Mouse (Mus musculus) hindbrain, embryonic 12.5 days (tissue): ENCODE data around the gene Zfp526. TPM values are rescaled to one million over a fixed set of nuclear protein-coding genes. Genes with fewer than 3 reads are reported as not detected.

Experiments used
- ATAC-seq: fragments of 200-750 bp; cut with Nextera tagmentation; 2 replicates; pipeline ENCODE4 v1.8.0; 2017; ENCODE audit warnings: moderate TSS enrichment; ENCODE audit not compliant: low FRiP score
- H3K27ac ChIP-seq: fragments of 300-500 bp; sonication (generic); 2 replicates; pipeline ENCODE4 v1.5.1; 2016; ENCODE audit warnings: mild to moderate bottlenecking
- H3K27me3 ChIP-seq: fragments of 300-500 bp; sonication (generic); 2 replicates; pipeline ENCODE4 v1.6.1; 2016; ENCODE audit warnings: mild to moderate bottlenecking
- H3K36me3 ChIP-seq: fragments of 300-500 bp; sonication (generic); 2 replicates; pipeline ENCODE4 v1.6.1; 2016; ENCODE audit warnings: mild to moderate bottlenecking
- H3K4me1 ChIP-seq: fragments of 300-500 bp; sonication (generic); 2 replicates; pipeline ENCODE4 v1.6.1; 2016
- H3K4me2 ChIP-seq: fragments of 300-500 bp; sonication (generic); replicated peaks from 2 replicates; pipeline ENCODE4 v1.6.1; 2016; ENCODE audit warnings: mild to moderate bottlenecking
- H3K4me3 ChIP-seq: fragments of 300-500 bp; sonication (generic); 2 replicates; pipeline ENCODE4 v1.5.1; 2016; ENCODE audit warnings: mild to moderate bottlenecking
- H3K9ac ChIP-seq: fragments of 300-500 bp; sonication (generic); 2 replicates; pipeline ENCODE4 v1.6.1; 2016; ENCODE audit warnings: mild to moderate bottlenecking, moderate library complexity
- H3K9me3 ChIP-seq: fragments of 300-500 bp; sonication (generic); replicated peaks from 2 replicates; pipeline ENCODE4 v1.6.1; 2016; ENCODE audit warnings: mild to moderate bottlenecking
- WGBS: fragments of 180-500 bp; shearing (Covaris S2); methylation state at CpG from one replicate; pipeline ENCODE4 v1.1.7; 2016; 5-methylcytosine and 5-hydroxymethylcytosine counted together
- polyA plus RNA-seq: library from polyadenylated mRNA; unstranded; fragments of >200 nt; fragmentation: Nextera tagmentation; extraction: Ambion mirVana; gene quantifications from 2 replicates; pipeline ENCODE4 v1.2.1, GENCODE M21; 2016

Gene Zfp526
- polyA plus RNA-seq, 1 experiment from 2014 or later, result 2.3 TPM

DNA sequence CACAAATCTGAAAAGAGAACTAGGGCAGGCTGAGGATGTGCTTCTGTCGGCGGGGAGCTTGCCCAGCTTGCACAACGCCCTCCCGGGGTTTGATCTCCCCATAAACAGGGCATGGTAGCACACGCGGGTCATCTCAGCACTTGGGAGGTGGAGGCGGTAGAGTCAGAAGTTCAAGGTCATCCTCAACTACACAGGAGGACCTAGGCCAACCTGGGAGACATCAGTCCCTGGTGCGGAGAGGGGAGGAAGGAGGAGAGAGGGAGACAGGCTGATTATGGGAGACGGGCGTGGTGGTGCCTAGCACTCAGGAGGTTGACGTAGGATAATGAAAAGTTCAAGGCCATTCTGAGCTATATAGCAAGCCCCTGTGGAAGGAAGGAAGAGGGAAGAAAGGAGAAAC is 30.4 kb upstream of the Zfp526 start:
- Histone ChIP-seq H3K4me3 (no peak overlapping the region), H3K9ac (no peak overlapping the region), H3K36me3 (no peaks in the 10 kb centered on the region), H3K27ac (no peak overlapping the region), H3K4me1 (no peaks in the 10 kb centered on the region), H3K27me3 (peaks cover 2% of the 10 kb centered on the region; the same call in 1 of the 2 replicates), H3K9me3 (no peaks in the 10 kb centered on the region), H3K4me2 (no peak overlapping the region)
- ATAC-seq, result no peak
- 84% methylated on average over 11 of the region's 11 CpGs for WGBS

DNA sequence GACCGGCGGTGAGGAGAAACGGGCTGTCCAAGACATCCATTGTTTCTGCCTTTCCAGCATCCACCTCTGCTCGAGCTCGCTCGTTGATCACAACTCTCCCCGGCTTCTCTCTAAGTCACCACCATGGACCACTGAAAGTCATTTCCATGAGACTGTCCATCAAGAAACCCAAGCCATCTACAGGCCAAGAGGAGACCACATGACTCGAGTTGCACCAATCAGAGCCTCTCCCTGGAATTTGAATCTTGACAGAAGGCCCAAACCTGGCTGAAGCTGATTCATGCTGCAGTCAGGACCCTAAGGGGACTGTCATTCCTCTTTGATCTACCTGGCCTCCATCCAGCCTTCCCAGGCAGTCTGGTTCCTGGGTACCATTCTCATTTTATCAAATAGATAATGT is 29.1 kb upstream of the Zfp526 start:
- 77% methylated on average over 8 of the region's 8 CpGs for WGBS
- H3K9me3 ChIP-seq, result no peaks in the 10 kb centered on the region
- no peak overlapping the region for H3K4me2 ChIP-seq
- no peaks in the 10 kb centered on the region for H3K4me1 ChIP-seq
- H3K27me3 ChIP-seq, result 0 out of 2 replicates have a peak, but pooled peaks cover 2% of the 10 kb centered on the region
- H3K4me3 ChIP-seq, result no peak overlapping the region
- H3K27ac ChIP-seq, result no peak overlapping the region
- H3K9ac ChIP-seq, result no peak overlapping the region
- no peaks in the 10 kb centered on the region for H3K36me3 ChIP-seq
- no peak for ATAC-seq

DNA sequence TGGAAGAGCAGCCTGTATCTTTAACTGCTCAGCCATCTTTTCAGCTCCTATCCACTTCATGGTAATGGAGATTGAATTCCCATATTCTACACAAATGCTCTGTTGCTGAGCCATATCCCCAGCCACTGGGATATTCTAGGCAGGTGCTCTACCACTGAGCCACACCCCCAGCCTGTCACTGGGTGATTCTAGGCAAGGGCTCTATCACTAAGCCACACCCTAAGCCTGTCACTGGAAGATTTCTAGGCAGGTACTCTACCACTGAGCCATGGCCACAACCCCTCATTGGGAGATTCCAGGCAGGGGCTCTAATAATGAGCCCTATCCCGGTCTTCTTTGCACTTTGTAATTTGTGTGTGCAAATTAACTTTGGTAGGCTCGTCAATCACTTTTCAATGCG is 26.1 kb upstream of the Zfp526 start:
- WGBS, result 79% methylated on average over 3 of the region's 3 CpGs
- ATAC-seq, result no peak
- Histone ChIP-seq H3K4me2 (no peak overlapping the region), H3K4me3 (no peak overlapping the region), H3K27ac (no peak overlapping the region), H3K4me1 (no peaks in the 10 kb centered on the region), H3K9me3 (no peaks in the 10 kb centered on the region), H3K36me3 (no peaks in the 10 kb centered on the region), H3K27me3 (no peaks in the 10 kb centered on the region), H3K9ac (no peak overlapping the region)

DNA sequence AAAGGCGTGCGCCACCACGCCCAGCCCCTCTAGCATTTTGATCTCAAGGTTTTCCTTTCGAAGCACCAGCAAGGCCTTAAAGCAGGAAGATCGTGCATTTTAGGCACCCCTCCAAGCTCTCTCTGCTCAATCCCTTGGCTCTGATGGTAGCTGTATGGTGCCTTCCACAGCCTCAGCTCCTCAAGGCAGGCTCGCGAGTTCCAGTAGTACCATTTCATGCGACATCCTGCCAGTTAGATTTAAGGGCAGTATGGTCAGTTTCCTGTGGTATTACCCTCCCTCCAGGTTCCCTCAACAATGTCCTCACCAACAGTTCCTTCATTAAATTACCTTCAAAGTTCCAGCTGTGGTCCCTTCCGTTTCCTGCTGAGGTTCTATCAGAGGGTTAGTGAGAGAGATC is 25.1 kb upstream of the Zfp526 start:
- no peaks in the 10 kb centered on the region for H3K27me3 ChIP-seq
- H3K4me3 ChIP-seq, result no peak overlapping the region
- ATAC-seq, result no peak
- no peak overlapping the region for H3K27ac ChIP-seq
- H3K4me2 ChIP-seq, result no peak overlapping the region
- no peaks in the 10 kb centered on the region for H3K9me3 ChIP-seq
- 88% methylated on average over 9 of the region's 9 CpGs for WGBS
- no peaks in the 10 kb centered on the region for H3K4me1 ChIP-seq
- H3K9ac ChIP-seq, result no peak overlapping the region
- no peaks in the 10 kb centered on the region for H3K36me3 ChIP-seq

DNA sequence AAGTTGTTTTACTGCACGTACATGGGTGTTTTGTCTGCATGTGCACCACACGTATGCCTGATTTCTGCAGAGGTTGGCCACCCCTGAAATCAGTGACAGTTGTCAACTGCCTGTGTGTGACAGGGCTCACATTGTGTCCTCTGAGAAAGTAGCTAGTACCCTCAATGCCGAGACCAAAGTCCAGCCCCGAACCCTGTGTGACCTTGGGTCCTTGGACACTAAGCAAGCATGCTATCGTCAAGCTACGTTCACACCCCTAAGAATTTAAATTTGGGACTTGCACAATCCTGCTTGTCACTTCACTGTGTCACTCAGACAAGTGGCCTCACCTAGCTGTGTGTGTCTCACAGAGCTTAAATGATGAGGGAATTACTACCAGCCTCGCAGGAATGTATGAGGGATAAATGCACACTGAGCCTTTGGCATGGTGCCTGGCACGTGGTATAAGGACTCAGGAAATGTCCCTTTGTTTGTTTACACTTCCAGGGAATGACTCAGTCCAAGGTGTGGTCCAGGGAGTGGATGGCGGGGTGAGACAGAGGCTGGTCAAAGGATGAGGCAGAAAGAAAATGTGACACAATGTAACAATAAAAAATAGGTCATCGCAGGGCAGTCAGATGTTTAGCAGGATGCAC is 23.7 kb upstream of the Zfp526 start:
- no peak for ATAC-seq
- Histone ChIP-seq H3K4me3 (no peak overlapping the region), H3K27ac (no peak overlapping the region), H3K27me3 (no peaks in the 10 kb centered on the region), H3K9ac (no peak overlapping the region), H3K4me1 (no peaks in the 10 kb centered on the region), H3K9me3 (no peaks in the 10 kb centered on the region), H3K4me2 (no peak overlapping the region), H3K36me3 (peaks cover 7% of the 10 kb centered on the region)
- WGBS, result 70% methylated on average over 10 of the region's 10 CpGs

DNA sequence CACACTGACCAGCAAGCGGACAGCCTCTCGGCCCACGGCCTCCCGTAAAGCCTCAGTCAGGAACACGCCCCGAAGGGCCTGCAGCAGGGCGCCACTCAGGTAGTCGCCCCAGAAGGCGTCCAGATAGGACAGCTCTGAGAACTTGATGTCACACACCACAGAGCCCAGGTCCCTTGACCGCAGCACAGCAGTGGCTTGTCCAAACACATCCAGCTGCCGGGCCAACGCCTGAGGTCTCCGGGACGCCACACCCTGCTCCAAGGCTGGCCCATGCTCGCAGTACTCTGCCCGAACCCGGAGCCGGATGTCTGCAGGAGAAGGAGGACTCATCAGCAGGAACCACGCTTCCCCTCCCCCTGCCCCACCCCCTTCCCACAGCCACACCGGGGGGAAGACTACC is 17.6 kb upstream of the Zfp526 start:
- Histone ChIP-seq H3K4me3 (no peak overlapping the region), H3K27ac (no peak overlapping the region), H3K27me3 (no peaks in the 10 kb centered on the region), H3K9ac (no peak overlapping the region), H3K9me3 (no peaks in the 10 kb centered on the region), H3K4me1 (no peaks in the 10 kb centered on the region), H3K36me3 (peaks cover 38% of the 10 kb centered on the region), H3K4me2 (no peak overlapping the region)
- ATAC-seq, result no peak
- WGBS, result 92% methylated on average over 20 of the region's 20 CpGs

DNA sequence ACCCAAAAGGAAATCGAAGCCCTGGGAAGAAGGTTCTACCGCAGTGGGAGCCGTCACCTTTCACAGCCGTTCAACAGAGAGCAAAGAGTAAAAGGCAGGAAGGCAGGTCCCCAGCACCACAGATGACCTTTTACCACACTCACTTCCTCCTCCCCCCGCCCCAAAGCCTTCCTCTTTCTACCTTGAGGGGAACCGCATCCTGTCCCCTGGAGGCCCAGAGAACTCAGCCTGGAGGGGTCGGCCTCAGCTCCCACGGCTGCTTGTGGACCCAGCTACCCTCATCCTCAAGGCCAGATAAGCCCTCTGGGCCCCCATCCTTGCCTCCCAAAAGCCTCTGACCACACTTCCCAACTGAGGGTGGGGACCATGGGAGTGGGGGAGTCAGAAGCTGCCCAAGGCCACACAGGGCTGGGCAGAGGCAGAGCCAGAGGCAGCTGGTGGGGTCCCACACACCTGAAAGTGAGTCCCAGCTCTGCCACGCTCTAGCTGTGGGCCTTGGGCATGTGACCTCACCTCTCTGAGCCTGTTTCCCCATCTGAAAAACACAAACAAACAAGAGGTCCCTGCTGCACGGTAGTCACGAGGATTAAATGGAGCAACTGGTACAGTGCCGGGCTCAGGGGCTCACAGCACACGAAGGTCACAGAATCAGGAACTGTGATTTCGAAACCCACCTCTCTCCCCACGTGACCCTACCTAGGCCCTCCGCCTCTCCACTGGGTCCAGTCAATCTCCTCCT is 15.7 kb upstream of the Zfp526 start:
- Histone ChIP-seq H3K27me3 (no peaks in the 10 kb centered on the region), H3K4me3 (no peak overlapping the region), H3K4me1 (no peaks in the 10 kb centered on the region), H3K27ac (no peak overlapping the region), H3K4me2 (no peak overlapping the region), H3K9ac (no peak overlapping the region), H3K36me3 (peaks cover 55% of the 10 kb centered on the region), H3K9me3 (no peaks in the 10 kb centered on the region)
- no peak for ATAC-seq
- WGBS, result 85% methylated on average over 16 of the region's 16 CpGs

DNA sequence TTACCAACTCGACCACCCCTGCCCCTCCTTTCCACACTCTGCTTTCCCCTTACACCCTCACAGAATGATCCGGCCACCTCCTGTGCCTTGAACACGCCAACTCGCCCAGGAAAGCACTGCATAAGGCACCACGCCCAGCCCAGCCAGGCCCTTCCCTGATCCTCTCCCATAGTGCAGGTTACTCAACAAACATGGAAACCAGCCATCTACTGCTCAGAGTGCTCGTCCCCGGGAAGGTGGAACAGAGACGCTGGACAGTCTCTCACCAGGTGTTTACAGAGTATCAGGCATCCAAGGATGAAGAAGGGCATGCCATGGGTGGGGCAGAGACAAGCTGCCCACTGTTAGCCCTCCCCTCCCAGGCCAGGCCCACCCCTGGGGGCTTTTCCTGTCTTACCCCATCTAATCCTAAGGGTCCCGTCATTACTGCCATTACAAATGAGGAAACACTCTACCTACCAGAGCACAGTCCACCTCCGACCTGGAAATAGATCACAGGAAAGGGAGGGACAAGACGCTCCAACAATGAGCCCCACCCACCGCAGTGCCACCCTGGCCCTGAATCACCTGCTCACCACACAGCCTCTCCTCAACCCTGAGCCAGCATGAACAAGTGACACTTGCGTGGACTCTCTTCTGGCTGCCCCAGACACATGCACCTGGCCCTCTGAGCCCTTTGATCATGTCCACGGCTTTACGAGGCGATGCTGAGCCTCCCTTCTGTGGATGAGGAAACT is 15.0 kb upstream of the Zfp526 start:
- Histone ChIP-seq H3K27ac (no peak overlapping the region), H3K4me1 (no peaks in the 10 kb centered on the region), H3K4me3 (no peak overlapping the region), H3K4me2 (no peak overlapping the region), H3K9ac (no peak overlapping the region), H3K9me3 (no peaks in the 10 kb centered on the region), H3K27me3 (no peaks in the 10 kb centered on the region), H3K36me3 (peaks cover 62% of the 10 kb centered on the region)
- ATAC-seq, result no peak
- 92% methylated on average over 16 of the region's 16 CpGs for WGBS

DNA sequence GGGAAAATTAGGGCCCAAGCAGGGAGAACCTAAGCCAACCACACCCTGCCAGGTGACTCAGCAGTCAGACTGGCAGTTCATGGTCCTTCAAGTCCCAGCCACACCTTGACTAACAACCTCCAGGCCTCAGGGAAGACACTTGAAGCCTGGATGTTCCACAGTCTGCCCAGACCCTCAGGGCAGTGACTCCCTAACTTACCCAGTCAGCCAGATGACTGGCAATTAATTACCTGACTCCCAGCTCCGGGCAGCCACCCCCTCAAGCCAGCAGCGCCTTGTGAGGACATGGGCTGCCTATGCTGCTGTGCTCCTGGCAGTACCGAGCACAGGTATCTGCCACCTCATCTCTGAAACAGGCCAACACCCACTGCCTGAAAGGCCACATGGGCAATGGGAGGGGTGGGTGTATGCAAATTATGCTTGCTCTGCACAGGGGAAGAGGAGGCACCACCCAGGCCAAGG is 12.0 kb upstream of the Zfp526 start:
- H3K4me1 ChIP-seq, result no peaks in the 10 kb centered on the region
- H3K9ac ChIP-seq, result no peak overlapping the region
- H3K27ac ChIP-seq, result no peak overlapping the region
- no peak overlapping the region for H3K4me3 ChIP-seq
- no peak overlapping the region for H3K4me2 ChIP-seq
- H3K27me3 ChIP-seq, result no peaks in the 10 kb centered on the region
- no peaks in the 10 kb centered on the region for H3K9me3 ChIP-seq
- H3K36me3 ChIP-seq, result peaks cover 50% of the 10 kb centered on the region
- 69% methylated on average over 3 of the region's 3 CpGs for WGBS
- ATAC-seq, result no peak

DNA sequence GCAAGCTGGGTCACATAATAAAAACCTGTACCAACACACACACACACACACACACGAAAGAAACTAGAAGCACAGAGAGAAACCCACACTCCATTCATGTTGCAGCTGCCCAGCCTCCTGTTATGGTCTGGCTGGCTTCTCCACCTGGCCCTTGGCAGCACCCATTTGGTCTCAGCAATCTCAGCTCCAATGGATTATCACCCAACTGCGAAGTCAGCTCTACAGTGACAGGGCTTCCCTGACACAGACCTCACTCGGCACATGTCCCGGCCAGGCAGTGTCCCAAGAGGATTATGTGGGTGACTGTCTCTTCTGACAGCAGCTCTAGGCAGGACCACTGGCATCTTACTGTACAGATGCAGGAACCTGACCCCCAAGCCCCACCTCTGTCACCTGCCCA is 10.7 kb upstream of the Zfp526 start:
- Histone ChIP-seq H3K9me3 (no peaks in the 10 kb centered on the region), H3K4me2 (no peak overlapping the region), H3K4me1 (no peaks in the 10 kb centered on the region), H3K36me3 (peaks cover 50% of the 10 kb centered on the region), H3K27ac (no peak overlapping the region), H3K9ac (no peak overlapping the region), H3K27me3 (no peaks in the 10 kb centered on the region), H3K4me3 (no peak overlapping the region)
- 90% methylated on average over 4 of the region's 4 CpGs for WGBS
- ATAC-seq, result no peak

DNA sequence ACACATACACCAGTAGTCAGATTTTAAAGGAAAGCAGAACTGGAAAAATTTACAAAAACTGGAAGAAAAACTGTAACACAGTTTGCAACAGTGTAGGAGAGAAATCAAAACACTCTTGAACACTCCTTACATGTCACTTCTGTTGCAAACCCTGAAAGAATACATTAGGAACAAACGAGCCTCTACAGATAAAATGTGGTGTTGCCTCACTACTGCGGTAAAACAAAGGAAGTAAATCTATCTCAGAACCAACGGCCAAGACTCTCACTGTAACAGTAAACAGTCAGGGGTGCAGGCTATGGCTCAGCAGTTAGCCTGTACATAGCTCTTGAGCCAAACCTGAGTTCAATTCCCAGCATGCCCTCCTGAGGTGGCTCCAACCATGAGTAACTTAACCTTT is 8.1 kb upstream of the Zfp526 start:
- H3K36me3 ChIP-seq, result peaks cover 44% of the 10 kb centered on the region
- 83% methylated on average over 3 of the region's 3 CpGs for WGBS

DNA sequence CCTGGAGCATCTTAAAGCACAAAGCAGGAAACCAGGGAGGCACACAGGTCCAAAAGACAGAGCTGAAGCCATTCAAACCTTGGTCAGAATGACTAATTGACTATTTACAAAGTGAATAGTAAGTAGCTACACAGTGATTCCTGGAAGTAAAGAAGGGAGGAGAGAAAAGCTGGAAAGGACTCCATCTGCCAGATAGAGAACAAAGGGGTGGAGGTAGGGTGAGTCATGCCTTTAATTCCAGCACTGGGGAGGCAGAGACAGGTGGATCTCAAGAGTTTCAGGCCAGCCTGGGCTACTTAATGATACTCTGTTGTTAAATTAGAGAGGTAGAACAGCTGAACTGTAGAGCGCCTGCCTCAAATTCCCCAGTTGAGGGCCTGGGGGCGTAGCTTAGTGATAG is 7.1 kb upstream of the Zfp526 start:
- Histone ChIP-seq H3K27ac (no peak overlapping the region), H3K36me3 (peaks cover 34% of the 10 kb centered on the region), H3K4me2 (no peak overlapping the region), H3K27me3 (no peaks in the 10 kb centered on the region), H3K4me1 (peaks cover 6% of the 10 kb centered on the region), H3K9ac (no peak overlapping the region), H3K4me3 (no peak overlapping the region), H3K9me3 (no peaks in the 10 kb centered on the region)
- ATAC-seq, result no peak
- WGBS, result 88% methylated on average over 2 of the region's 2 CpGs

More for the DNA sequence above, 8.1 kb upstream of the Zfp526 start:
- Histone ChIP-seq H3K27me3 (no peaks in the 10 kb centered on the region), H3K4me1 (no peaks in the 10 kb centered on the region; the same call in 1 of the 2 replicates), H3K9ac (no peak overlapping the region), H3K27ac (no peak overlapping the region), H3K4me3 (no peak overlapping the region), H3K9me3 (no peaks in the 10 kb centered on the region), H3K4me2 (no peak overlapping the region)
- no peak for ATAC-seq
